Mouse (Mus musculus) liver, embryonic 13.5 days (tissue): ENCODE data around the gene Zfand2a. TPM values are rescaled to one million over a fixed set of nuclear protein-coding genes. Genes with fewer than 3 reads are reported as not detected.

Experiments
- ATAC-seq: fragments of 200-750 bp; cut with Nextera tagmentation; 2 replicates; pipeline ENCODE4 v1.8.0; 2017; ENCODE audit warnings: low read depth, mild to moderate bottlenecking, moderate number of reproducible peaks, moderate library complexity
- DNase-seq: peaks from one replicate; pipeline ENCODE4 v3.0.0; 2022
- H3K27ac ChIP-seq: fragments of 300-500 bp; sonication (generic); 2 replicates; pipeline ENCODE4 v1.5.1; 2015; ENCODE audit warnings: moderate library complexity, mild to moderate bottlenecking, inconsistent platforms
- H3K27me3 ChIP-seq: fragments of 300-500 bp; sonication (generic); 2 replicates; pipeline ENCODE4 v1.6.1; 2015; ENCODE audit warnings: mild to moderate bottlenecking, inconsistent platforms
- H3K36me3 ChIP-seq: fragments of 300-500 bp; sonication (generic); 2 replicates; pipeline ENCODE4 v1.6.1; 2015; ENCODE audit warnings: mild to moderate bottlenecking, inconsistent platforms
- H3K4me1 ChIP-seq: fragments of 300-500 bp; sonication (generic); replicated peaks from 2 replicates; pipeline ENCODE4 v1.6.1; 2015; ENCODE audit warnings: inconsistent platforms
- H3K4me2 ChIP-seq: fragments of 300-500 bp; sonication (generic); 2 replicates; pipeline ENCODE4 v1.6.1; 2015; ENCODE audit warnings: inconsistent platforms, mild to moderate bottlenecking, moderate library complexity
- H3K4me3 ChIP-seq: fragments of 300-500 bp; sonication (generic); replicated peaks from 2 replicates; pipeline ENCODE4 v1.5.1; 2015; ENCODE audit warnings: mild to moderate bottlenecking, inconsistent platforms
- H3K9ac ChIP-seq: fragments of 300-500 bp; sonication (generic); 2 replicates; pipeline ENCODE4 v1.6.1; 2015; ENCODE audit warnings: mild to moderate bottlenecking, inconsistent platforms
- H3K9me3 ChIP-seq: fragments of 300-500 bp; sonication (generic); replicated peaks from 2 replicates; pipeline ENCODE4 v1.6.1; 2016; ENCODE audit warnings: inconsistent platforms
- WGBS: fragments of 180-500 bp; shearing (Covaris S2); methylation state at CpG from one replicate; pipeline ENCODE4 v1.1.7; 2015; ENCODE audit not compliant: insufficient replicate concordance; 5-methylcytosine and 5-hydroxymethylcytosine counted together
- polyA plus RNA-seq: library from polyadenylated mRNA; unstranded; fragments of >200 nt; fragmentation: Nextera tagmentation; extraction: Ambion mirVana; gene quantifications from 2 replicates; pipeline ENCODE4 v1.2.1, GENCODE M21; 2015

The Zfand2a gene
- polyA plus RNA-seq, 1 experiment from 2014 or later = 2.0 TPM

DNA sequence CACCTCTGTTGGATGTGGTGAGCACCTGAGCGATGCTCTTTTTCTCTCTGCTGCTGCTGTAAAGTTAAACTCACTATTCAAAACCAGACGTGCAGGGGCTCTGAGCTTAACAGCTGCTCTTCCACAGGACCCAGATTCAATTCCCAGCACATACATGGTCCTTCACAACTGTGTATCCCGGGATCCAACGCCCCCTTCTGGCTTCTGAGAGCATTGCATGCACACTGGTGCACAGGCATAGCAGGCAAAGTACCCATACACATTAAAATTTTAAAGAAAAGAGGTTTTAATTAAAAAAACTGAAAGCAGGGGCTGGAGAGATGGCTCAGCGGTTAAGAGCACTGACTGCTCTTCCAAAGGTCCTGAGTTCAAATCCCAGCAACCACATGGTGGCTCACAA is 12.6 kb upstream of the Zfand2a start:
- no peak overlapping the region for H3K9ac ChIP-seq
- no peak for ATAC-seq
- no peak overlapping the region for H3K4me3 ChIP-seq
- H3K4me2 ChIP-seq = no peak overlapping the region
- H3K27me3 ChIP-seq = peaks cover 36% of the 10 kb centered on the region
- WGBS = 36% methylated on average over 5 of the region's 5 CpGs
- no peaks in the 10 kb centered on the region for H3K36me3 ChIP-seq
- no peaks in the 10 kb centered on the region for H3K4me1 ChIP-seq
- H3K27ac ChIP-seq = no peak overlapping the region
- no peak for DNase-seq
- no peaks in the 10 kb centered on the region for H3K9me3 ChIP-seq

DNA sequence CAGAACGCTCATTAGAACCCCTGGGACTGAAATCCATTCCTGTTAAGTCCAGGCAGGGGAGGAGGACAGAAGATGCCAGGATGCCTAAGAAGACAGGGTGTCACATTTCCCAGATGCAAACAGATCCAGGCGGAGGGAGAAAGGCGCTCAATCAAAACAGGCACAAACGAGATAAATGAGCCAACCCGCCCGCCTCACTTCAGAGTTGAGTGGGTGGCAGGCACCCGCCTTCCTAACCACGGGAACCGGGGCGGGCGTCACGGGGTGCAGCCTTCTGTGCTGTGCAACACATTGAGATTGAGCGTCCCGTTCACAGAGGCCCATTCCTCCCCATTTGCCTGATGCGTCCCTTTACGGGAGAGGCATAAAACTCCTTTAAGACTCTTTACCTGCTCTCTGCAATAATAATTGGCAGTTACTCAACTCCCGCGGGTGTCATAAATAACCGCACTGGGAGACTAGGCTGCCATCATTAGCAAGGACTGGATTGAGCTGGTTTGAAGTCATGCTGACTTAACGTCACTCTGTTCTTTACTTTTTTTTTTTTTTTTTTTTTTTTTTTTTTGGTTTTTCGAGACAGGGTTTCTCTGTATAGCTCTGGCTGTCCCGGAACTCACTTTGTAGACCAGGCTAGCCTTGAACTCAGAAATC is 10.8 kb upstream of the Zfand2a start:
- DNase-seq (no peak), ATAC-seq (no peak)
- peaks cover 35% of the 10 kb centered on the region for H3K27me3 ChIP-seq
- H3K4me1 ChIP-seq = no peaks in the 10 kb centered on the region
- H3K4me2 ChIP-seq = no peak overlapping the region
- WGBS = 38% methylated on average over 22 of the region's 22 CpGs
- no peak overlapping the region for H3K9ac ChIP-seq
- no peaks in the 10 kb centered on the region for H3K9me3 ChIP-seq
- no peak overlapping the region for H3K27ac ChIP-seq
- H3K36me3 ChIP-seq = no peaks in the 10 kb centered on the region
- no peak overlapping the region for H3K4me3 ChIP-seq

DNA sequence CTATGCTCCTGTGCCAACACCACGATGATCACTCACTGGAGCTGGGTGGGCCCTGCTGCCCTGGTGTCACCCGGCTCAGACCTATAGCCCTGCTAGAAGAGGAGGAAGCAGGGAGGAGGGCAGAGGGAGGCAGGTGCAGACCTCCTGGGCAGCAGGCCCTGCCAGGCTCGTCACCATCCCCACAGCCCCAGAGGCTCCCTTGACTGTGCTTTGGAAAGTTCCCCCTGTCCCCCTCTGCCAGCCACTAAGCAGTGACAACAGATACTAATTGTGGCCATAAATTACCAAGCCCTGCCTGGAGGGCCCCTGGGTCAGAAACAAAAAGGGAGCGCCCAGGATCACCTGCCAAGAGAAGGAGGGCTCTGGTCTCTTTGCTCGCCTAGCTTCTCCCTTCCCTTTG is 9.3 kb upstream of the Zfand2a start:
- H3K9me3 ChIP-seq = no peaks in the 10 kb centered on the region
- H3K36me3 ChIP-seq = no peaks in the 10 kb centered on the region
- no peak overlapping the region for H3K27ac ChIP-seq
- no peaks in the 10 kb centered on the region for H3K4me1 ChIP-seq
- 41% methylated on average over 5 of the region's 5 CpGs for whole genome bisulfite sequencing
- ATAC-seq = no peak
- DNase-seq = no peak
- no peak overlapping the region for H3K4me2 ChIP-seq
- H3K4me3 ChIP-seq = no peak overlapping the region
- peaks cover 35% of the 10 kb centered on the region for H3K27me3 ChIP-seq
- H3K9ac ChIP-seq = no peak overlapping the region

DNA sequence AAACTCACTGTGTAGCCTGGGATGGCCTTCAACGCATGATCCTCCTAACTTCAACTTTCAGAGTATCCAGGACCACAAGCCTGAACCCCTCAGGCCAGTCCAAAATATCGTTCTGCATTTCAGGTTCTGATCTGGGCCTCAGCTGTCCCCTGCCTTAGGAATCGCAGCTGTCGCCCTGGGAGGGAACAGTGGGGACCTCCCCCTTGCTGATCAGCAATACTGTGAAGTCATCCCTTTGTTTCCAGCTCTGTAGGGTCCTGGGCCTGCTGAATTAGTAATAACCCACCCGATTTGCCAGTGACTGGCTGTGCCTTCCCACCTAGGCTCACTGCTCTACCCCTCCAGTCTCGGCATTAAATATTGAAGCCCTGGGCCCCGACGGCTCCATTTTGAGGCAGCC is 7.0 kb upstream of the Zfand2a start:
- H3K9me3 ChIP-seq = no peaks in the 10 kb centered on the region
- no peak overlapping the region for H3K27ac ChIP-seq
- H3K4me2 ChIP-seq = no peak overlapping the region
- ATAC-seq (no peak), DNase-seq (no peak)
- H3K27me3 ChIP-seq = peaks cover 28% of the 10 kb centered on the region
- H3K4me1 ChIP-seq = no peaks in the 10 kb centered on the region
- no peaks in the 10 kb centered on the region for H3K36me3 ChIP-seq
- H3K9ac ChIP-seq = no peak overlapping the region
- no peak overlapping the region for H3K4me3 ChIP-seq
- WGBS = 47% methylated on average over 8 of the region's 8 CpGs

DNA sequence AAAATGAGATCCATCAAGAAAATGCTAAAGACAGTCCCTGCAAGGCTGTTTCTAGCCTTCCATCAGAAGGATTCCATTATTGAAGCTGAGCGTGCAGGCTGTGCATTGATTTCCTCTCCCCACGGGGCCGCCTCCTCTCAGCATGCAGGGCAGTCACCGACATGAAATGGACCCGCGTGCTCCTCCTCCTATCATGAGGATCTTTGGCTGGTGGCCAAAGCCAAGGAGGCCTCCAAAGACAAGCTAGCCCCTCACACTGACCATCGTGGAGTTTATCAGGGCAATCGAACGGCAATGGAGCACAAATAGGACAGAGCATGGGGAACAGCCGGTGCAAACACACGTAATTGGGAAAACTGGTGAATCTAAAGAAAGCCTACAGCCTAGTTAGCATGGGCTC is 5.8 kb upstream of the Zfand2a start:
- WGBS = 72% methylated on average over 11 of the region's 11 CpGs
- Histone ChIP-seq H3K9ac (no peak overlapping the region), H3K4me1 (no peaks in the 10 kb centered on the region), H3K9me3 (no peaks in the 10 kb centered on the region), H3K4me3 (no peak overlapping the region), H3K36me3 (no peaks in the 10 kb centered on the region), H3K27me3 (peaks cover 19% of the 10 kb centered on the region), H3K27ac (no peak overlapping the region), H3K4me2 (no peak overlapping the region)
- ATAC-seq = no peak
- no peak for DNase-seq

DNA sequence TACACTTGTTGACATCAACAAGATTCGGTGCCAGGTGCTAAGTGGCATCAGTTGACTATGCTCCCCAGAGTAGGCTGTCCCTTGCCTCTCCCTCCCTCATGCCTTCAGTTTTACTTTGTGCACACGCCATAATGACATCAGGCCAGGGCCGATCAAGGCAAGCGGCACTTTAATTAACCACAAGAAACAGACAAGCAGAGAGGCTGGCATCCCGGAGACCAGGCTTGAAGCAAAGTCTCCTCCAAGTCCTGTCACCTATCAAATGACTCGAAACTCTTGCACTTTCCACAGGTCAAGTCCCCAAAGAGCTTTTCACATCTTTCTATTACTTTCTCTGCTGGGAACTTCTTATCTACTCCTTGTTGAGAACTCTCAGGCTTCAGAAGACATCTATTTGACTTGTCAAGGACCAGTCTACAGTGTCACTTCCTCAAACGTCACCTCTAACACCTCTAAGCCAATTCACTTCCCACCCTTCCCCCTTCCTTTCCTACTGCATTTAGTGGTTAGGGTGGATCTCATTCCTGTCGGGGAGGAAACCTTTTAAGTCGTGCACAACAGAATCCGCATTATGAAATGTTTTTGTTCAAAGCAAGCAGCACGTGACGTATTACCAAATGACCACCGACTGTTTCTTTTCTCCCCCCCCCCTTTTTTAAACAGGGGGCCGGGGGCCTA is 1.0 kb downstream of the Zfand2a start:
- 41% methylated on average over 14 of the region's 14 CpGs for WGBS
- no peaks in the 10 kb centered on the region for H3K9me3 ChIP-seq
- no peaks in the 10 kb centered on the region for H3K27me3 ChIP-seq
- no peak for DNase-seq
- peak overlapping the region; percentile 92 for H3K9ac ChIP-seq
- H3K36me3 ChIP-seq = peaks cover 41% of the 10 kb centered on the region
- no peak for ATAC-seq
- peaks cover 23% of the 10 kb centered on the region for H3K4me1 ChIP-seq
- peak overlapping the region; percentile 78 for H3K4me2 ChIP-seq
- peak overlapping the region; percentile 97 for H3K4me3 ChIP-seq
- no peak overlapping the region for H3K27ac ChIP-seq

DNA sequence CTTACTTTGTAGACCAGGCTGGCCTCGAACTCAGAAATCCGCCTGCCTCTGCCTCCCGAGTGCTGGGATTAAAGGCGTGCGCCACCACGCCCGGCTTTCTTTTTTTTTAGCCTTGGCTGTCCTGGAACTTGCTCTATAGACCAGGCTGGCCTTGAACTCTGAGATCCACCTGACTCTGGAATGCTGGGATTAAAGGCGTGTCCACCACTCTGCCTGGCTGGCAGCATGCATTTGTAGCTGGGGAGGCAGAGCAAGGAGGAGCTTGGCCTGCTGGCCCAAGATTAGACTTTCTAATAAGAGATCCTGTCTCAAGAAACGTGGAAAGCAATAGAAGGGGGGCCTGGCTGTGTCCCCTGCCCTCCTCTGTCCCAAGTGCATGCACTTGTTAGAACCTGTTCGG is 3.9 kb downstream of the Zfand2a start:
- WGBS = 79% methylated on average over 10 of the region's 10 CpGs
- Histone ChIP-seq H3K9me3 (no peaks in the 10 kb centered on the region), H3K36me3 (peaks cover 68% of the 10 kb centered on the region), H3K4me2 (no peak overlapping the region), H3K27me3 (no peaks in the 10 kb centered on the region), H3K4me1 (peaks cover 23% of the 10 kb centered on the region), H3K9ac (no peak overlapping the region), H3K27ac (no peak overlapping the region), H3K4me3 (no peak overlapping the region)
- no peak for DNase-seq
- no peak for ATAC-seq

DNA sequence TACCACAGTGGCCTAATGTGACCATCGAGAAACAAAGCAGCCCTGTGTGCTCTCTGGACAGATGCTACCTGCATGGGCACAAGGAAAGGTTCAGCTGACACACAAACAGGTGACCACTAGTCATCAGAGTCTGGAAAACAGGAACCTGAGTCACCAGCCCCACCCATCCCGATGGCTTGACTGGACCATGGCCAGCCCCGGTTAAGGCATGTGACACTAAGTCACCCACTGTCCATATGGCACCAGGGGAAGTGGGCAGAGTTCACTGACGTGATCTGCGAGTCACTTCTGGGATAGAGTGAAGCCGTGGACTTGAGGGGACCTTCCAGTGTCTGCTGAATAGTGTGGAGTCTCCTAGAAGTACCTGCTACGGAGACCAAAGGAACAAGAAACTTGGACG is 5.3 kb downstream of the Zfand2a start:
- 90% methylated on average over 8 of the region's 8 CpGs for WGBS
- H3K27me3 ChIP-seq = no peaks in the 10 kb centered on the region
- ATAC-seq (no peak), DNase-seq (no peak)
- H3K27ac ChIP-seq = no peak overlapping the region
- no peak overlapping the region for H3K4me2 ChIP-seq
- H3K4me3 ChIP-seq = no peak overlapping the region
- H3K9me3 ChIP-seq = no peaks in the 10 kb centered on the region
- no peak overlapping the region for H3K9ac ChIP-seq
- peaks cover 81% of the 10 kb centered on the region for H3K36me3 ChIP-seq
- H3K4me1 ChIP-seq = peaks cover 19% of the 10 kb centered on the region

DNA sequence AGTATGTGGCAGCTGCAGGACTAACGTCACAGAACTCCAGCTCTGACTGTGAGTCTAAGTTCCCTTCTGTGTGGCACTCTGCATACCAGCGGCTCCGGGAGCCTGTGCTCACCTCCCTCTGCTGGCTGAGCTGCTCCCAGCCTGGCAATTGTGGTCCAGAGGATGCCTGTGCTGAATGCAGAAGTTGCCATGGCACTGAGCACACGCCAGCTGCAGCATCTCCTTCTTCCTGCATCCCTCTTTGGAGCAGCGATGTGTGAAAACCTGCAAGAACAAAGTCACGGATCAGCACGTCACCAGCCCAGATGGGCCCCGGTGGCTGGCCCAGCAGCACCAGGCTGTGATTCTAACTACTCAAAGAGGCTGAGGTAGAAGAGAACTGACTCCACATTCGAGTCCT is 9.6 kb downstream of the Zfand2a start:
- H3K9me3 ChIP-seq = no peaks in the 10 kb centered on the region
- no peak for ATAC-seq
- H3K36me3 ChIP-seq = peaks cover 85% of the 10 kb centered on the region
- no peaks in the 10 kb centered on the region for H3K4me1 ChIP-seq
- WGBS = 80% methylated on average over 9 of the region's 9 CpGs
- H3K9ac ChIP-seq = no peak overlapping the region
- no peak overlapping the region for H3K4me3 ChIP-seq
- no peak overlapping the region for H3K4me2 ChIP-seq
- H3K27me3 ChIP-seq = no peaks in the 10 kb centered on the region
- DNase-seq = no peak
- no peak overlapping the region for H3K27ac ChIP-seq

DNA sequence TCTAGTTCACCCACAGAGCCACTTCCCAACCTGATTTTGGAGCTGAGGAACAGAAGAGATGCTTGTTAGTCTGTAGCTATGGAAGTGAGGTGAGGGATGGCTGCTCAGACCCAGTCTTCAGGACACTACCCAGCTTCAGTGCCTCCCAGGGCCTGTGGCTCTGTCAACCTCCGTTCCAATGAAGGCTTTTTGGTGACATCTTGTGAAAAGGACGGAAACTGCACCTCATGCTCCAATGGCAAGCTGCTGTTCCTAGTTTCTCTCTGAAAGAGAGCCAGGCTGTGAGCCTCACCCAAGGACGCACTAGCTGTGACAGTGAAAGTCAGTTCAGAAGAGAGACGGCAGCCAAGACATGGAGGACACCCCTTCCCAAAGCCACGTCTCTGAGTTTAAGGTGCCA is 16.4 kb downstream of the Zfand2a start:
- H3K27ac ChIP-seq = no peak overlapping the region
- H3K36me3 ChIP-seq = peaks cover 19% of the 10 kb centered on the region
- peaks cover 7% of the 10 kb centered on the region; the same call in 1 of the 2 replicates for H3K4me1 ChIP-seq
- H3K9ac ChIP-seq = no peak overlapping the region
- 57% methylated on average over 5 of the region's 5 CpGs for whole genome bisulfite sequencing
- DNase-seq (no peak), ATAC-seq (no peak)
- no peaks in the 10 kb centered on the region for H3K9me3 ChIP-seq
- H3K4me3 ChIP-seq = no peak overlapping the region
- no peaks in the 10 kb centered on the region for H3K27me3 ChIP-seq
- H3K4me2 ChIP-seq = no peak overlapping the region

DNA sequence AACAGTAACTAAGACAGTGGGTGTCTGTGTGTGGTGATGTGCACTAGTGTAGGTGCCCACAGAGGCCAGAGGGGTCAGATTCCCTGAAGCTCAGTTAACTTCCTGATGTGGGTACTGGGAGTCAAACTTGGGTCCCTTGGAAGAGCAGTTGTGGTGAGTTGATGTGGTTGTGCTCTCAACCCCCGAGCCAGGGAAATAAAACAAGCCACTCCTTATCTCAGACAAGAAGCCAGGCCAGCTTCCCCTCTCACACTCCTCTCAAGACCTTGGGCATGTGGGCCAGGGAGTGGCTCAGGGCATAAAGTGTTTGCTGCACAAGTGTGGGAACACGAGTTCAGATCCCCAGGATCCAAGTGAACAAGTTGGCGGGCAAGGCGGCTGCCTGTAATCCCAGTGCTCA is 17.5 kb downstream of the Zfand2a start:
- WGBS = 52% methylated on average over 4 of the region's 4 CpGs
- Histone ChIP-seq H3K27me3 (no peaks in the 10 kb centered on the region), H3K4me3 (no peak overlapping the region), H3K4me1 (peaks cover 7% of the 10 kb centered on the region; the same call in 1 of the 2 replicates), H3K9me3 (no peaks in the 10 kb centered on the region), H3K36me3 (peaks cover 7% of the 10 kb centered on the region), H3K4me2 (no peak overlapping the region), H3K9ac (no peak overlapping the region), H3K27ac (no peak overlapping the region)
- ATAC-seq (no peak), DNase-seq (no peak)

DNA sequence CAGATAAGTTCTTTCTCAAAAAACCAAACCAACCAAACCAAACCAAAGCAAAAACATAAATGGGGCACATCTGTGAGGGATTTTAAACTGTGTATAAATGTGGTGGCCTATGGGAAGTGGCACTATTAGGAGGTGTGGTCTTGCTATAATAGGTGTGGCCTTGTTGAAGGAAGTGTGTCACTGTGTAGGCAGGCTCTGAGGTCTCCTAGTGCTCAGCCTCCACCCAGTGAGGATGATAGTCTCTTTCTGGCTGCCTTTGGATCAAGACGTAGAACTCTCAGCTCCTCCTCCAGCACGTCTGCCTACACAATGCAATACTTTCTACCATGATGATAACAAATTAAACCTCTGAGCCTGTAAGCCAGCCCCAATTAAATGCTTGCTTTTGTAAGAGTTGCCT is 18.0 kb downstream of the Zfand2a start:
- Histone ChIP-seq H3K9me3 (no peaks in the 10 kb centered on the region), H3K27me3 (no peaks in the 10 kb centered on the region), H3K4me2 (no peak overlapping the region), H3K9ac (no peak overlapping the region), H3K4me1 (peaks cover 7% of the 10 kb centered on the region; the same call in 1 of the 2 replicates), H3K27ac (no peak overlapping the region), H3K36me3 (peaks cover 3% of the 10 kb centered on the region), H3K4me3 (no peak overlapping the region)
- ATAC-seq (peak; percentile 61; the same call in 1 of the 2 replicates), DNase-seq (no peak)
- WGBS = 46% methylated on average over 2 of the region's 2 CpGs
